Mouse (Mus musculus) layer of hippocampus, postnatal 14 days (tissue): ENCODE measurements around the gene Adamts16. TPM values are rescaled to one million over a fixed set of nuclear protein-coding genes. Genes with fewer than 3 reads are reported as not detected.

Experiments used
- DNase-seq, 2 experiments: peaks; one replicate each; pipeline ENCODE4 v3.0.0; 2021 to 2022; ENCODE audit warnings: low spot score in 2 of 2, mixed read lengths in 1 of 2
- total RNA-seq, 2 experiments: library from RNA; stranded (reverse); gene quantifications; 2 replicates each; pipeline ENCODE4 v1.2.3; 2021

The Adamts16 gene
- total RNA-seq, 2 experiments from 2014 or later, result 2.3 to 4.4 TPM

- peak in 1 of 2 experiments; percentile 20 for DNase-seq
These were observed 74.1 kb downstream of the Adamts16 start for GRCm38 (mm10) chr13:70767462-70767861.

GRCm38 (mm10) chr13:70764682-70765081, 76.9 kb downstream of the Adamts16 start:
- no peak for DNase-seq

- no peak for DNase-seq
These were observed 79.0 kb downstream of the Adamts16 start for GRCm38 (mm10) chr13:70762586-70762985.

GRCm38 (mm10) chr13:70761312-70761711, 80.3 kb downstream of the Adamts16 start:
- DNase-seq, result no peak

GRCm38 (mm10) chr13:70760186-70760585, 81.4 kb downstream of the Adamts16 start:
- DNase-seq, result no peak

GRCm38 (mm10) chr13:70746294-70747008, 95.2 kb downstream of the Adamts16 start:
- no peak for DNase-seq

- no peak for DNase-seq
These were observed 97.1 kb downstream of the Adamts16 start for GRCm38 (mm10) chr13:70744416-70745038.

GRCm38 (mm10) chr13:70742693-70743092, 98.9 kb downstream of the Adamts16 start:
- no peak for DNase-seq

GRCm38 (mm10) chr13:70740281-70741240, 101.0 kb downstream of the Adamts16 start:
- DNase-seq, result no peak

- no peak for DNase-seq
These were observed 102.8 kb downstream of the Adamts16 start for GRCm38 (mm10) chr13:70738781-70739180.

GRCm38 (mm10) chr13:70736409-70736808, 105.2 kb downstream of the Adamts16 start:
- DNase-seq, result no peak

GRCm38 (mm10) chr13:70734640-70735039, 107.0 kb downstream of the Adamts16 start:
- DNase-seq, result no peak

GRCm38 (mm10) chr13:70733911-70734310, 107.7 kb downstream of the Adamts16 start:
- DNase-seq, result no peak

- no peak for DNase-seq
These were observed 108.4 kb downstream of the Adamts16 start for GRCm38 (mm10) chr13:70733206-70733605.

GRCm38 (mm10) chr13:70732781-70733180, 108.8 kb downstream of the Adamts16 start:
- no peak for DNase-seq

- no peak for DNase-seq
These were observed 110.3 kb downstream of the Adamts16 start for GRCm38 (mm10) chr13:70731349-70731748.

- no peak for DNase-seq
These were observed 111.6 kb downstream of the Adamts16 start for GRCm38 (mm10) chr13:70729996-70730395.

- no peak for DNase-seq
These were observed 115.4 kb downstream of the Adamts16 start for GRCm38 (mm10) chr13:70726249-70726648.

- DNase-seq, result no peak
These were observed 117.0 kb downstream of the Adamts16 start for GRCm38 (mm10) chr13:70724635-70725034.

- DNase-seq, result no peak
These were observed 117.4 kb downstream of the Adamts16 start for GRCm38 (mm10) chr13:70724108-70724622.

GRCm38 (mm10) chr13:70719994-70720393, 121.6 kb downstream of the Adamts16 start:
- DNase-seq, result no peak
